Mouse (Mus musculus): Measurements from ENCODE around the gene Yeats2. TPM values are rescaled to one million over a fixed set of nuclear protein-coding genes. Genes with fewer than 3 reads are reported as not detected.
"Not testable (repeated sequence)": the region's sequence is repeated elsewhere in the genome, so short reads cannot be mapped to it uniquely, and the experiment has no call there.

The Yeats2 gene
- total and polyA plus RNA-seq, 2 experiments, result 7.1 to 7.7 TPM

DNA sequence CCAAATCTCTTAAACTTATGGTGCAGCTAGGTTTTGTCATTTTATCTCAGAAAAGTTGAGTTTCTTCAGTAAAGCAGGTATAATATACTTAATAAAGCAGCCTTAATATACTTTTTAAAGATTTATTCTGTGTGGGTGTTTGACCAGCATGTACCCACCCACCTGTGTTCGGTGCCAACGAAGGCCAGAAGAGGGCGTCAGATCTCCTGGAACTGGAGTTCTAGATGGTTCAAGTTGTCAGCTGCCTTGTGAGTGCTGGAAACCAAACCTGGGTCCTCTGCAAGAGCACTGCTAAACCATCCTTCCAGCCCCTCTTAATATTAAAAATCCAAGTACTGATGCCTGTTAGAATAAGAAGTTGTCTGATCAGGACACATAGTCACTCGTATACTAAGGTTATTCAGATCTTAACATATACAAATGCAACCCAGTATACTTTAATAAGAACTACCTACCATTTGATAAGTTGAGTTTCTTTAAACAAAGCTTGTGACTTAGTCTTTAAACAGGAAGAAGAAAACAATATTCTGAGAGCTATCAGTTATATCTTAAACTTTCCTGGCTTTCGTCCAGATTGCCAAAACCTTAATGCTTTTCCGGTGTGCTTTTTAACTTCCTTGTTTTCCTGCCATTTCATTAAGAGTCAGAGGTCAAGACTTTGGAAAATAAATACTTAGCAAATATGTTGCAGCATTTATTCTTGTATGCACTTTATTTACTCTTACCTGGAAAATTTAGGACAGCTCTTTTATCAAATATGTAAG, 41.8 kb upstream of the Yeats2 start:
- no peak overlapping the region for H3K4me3 ChIP-seq (ENCODE audit: insufficient read depth, low read depth, low read length)
- no peak overlapping the region for H3K9ac ChIP-seq (ENCODE audit: low read depth, low read length)
- H3K4me1 ChIP-seq (ENCODE audit: control insufficient read depth, insufficient read depth, low read length), result peaks cover 6% of the 10 kb centered on the region; the same call in 1 of the 2 replicates
- peaks cover 17% of the 10 kb centered on the region; the same call in 1 of the 2 replicates for H3K79me2 ChIP-seq (ENCODE audit: control insufficient read depth, insufficient read depth, low read length)
- 59% methylated on average over 6 of the region's 6 CpGs for WGBS
- H3K27me3 ChIP-seq (ENCODE audit: control insufficient read depth, insufficient read depth, low read length), result no peaks in the 10 kb centered on the region
- H3K36me3 ChIP-seq (ENCODE audit: control insufficient read depth, insufficient read depth, low read length), result peaks cover 14% of the 10 kb centered on the region
- TF ChIP-seq CTCF (IDR thresholded peaks at IDR 0.05; ENCODE audit: low read depth, low read length) (0 out of 2 replicates have a peak, but pooled peaks have one; percentile 27), POLR2A (IDR thresholded peaks at IDR 0.05; ENCODE audit: extremely low read depth, insufficient read depth, low read length) (no peak)
- H3K27ac ChIP-seq (replicated peaks; ENCODE audit: insufficient read depth, low read depth, low read length), result peak overlapping the region; percentile 47
- DNase-seq (ENCODE audit: extremely low read depth, low read depth, low spot score), result peak; percentile 46

- TF ChIP-seq POLR2A (IDR thresholded peaks at IDR 0.05; ENCODE audit: extremely low read depth, insufficient read depth, low read length) (no peak), CTCF (IDR thresholded peaks at IDR 0.05; ENCODE audit: low read depth, low read length) (no peak)
- DNase-seq (ENCODE audit: extremely low read depth, low read depth, low spot score), result no peak
- H3K27ac ChIP-seq (replicated peaks; ENCODE audit: insufficient read depth, low read depth, low read length), result no peak overlapping the region
- 93% methylated on average over 8 of the region's 8 CpGs for WGBS
- H3K4me3 ChIP-seq (ENCODE audit: insufficient read depth, low read depth, low read length), result no peak overlapping the region
- no peaks in the 10 kb centered on the region for H3K27me3 ChIP-seq (ENCODE audit: control insufficient read depth, insufficient read depth, low read length)
- H3K79me2 ChIP-seq (ENCODE audit: control insufficient read depth, insufficient read depth, low read length), result peaks cover 38% of the 10 kb centered on the region; the same call in 1 of the 2 replicates
- peaks cover 7% of the 10 kb centered on the region for H3K4me1 ChIP-seq (ENCODE audit: control insufficient read depth, insufficient read depth, low read length)
- H3K36me3 ChIP-seq (ENCODE audit: control insufficient read depth, insufficient read depth, low read length), result peaks cover 60% of the 10 kb centered on the region
- no peak overlapping the region for H3K9ac ChIP-seq (ENCODE audit: low read depth, low read length)
Measured at GRCm38 (mm10) chr16:20106996-20107395, 33.9 kb upstream of the Yeats2 start.

DNA sequence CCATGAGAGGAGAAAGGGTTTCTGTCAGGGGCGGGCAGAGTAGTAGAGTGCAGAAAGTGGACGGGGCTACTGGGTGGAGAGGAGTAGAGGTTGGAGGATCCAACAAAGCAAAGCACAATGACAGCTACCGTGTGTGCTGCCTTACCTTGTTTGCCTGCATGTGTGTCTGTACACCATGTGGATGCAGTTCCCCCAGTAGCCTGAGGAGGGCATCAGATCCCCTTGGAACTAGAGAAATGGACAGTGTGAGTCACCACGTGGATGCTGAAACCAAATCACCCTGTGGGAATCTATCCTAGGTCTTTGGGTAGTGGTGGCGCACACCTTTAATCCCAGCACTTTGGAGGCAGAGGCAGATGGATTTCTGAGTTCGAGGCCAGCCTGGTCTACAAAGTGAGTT, 31.9 kb upstream of the Yeats2 start:
- Histone ChIP-seq H3K9ac (ENCODE audit: low read depth, low read length) (no peak overlapping the region), H3K27ac (replicated peaks; ENCODE audit: insufficient read depth, low read depth, low read length) (no peak overlapping the region), H3K36me3 (ENCODE audit: control insufficient read depth, insufficient read depth, low read length) (peaks cover 58% of the 10 kb centered on the region), H3K4me3 (ENCODE audit: insufficient read depth, low read depth, low read length) (no peak overlapping the region), H3K27me3 (ENCODE audit: control insufficient read depth, insufficient read depth, low read length) (no peaks in the 10 kb centered on the region), H3K4me1 (ENCODE audit: control insufficient read depth, insufficient read depth, low read length) (peaks cover 7% of the 10 kb centered on the region), H3K79me2 (ENCODE audit: control insufficient read depth, insufficient read depth, low read length) (peaks cover 29% of the 10 kb centered on the region; the same call in 1 of the 2 replicates)
- no peak for DNase-seq (ENCODE audit: extremely low read depth, low read depth, low spot score)
- TF ChIP-seq CTCF (IDR thresholded peaks at IDR 0.05; ENCODE audit: low read depth, low read length) (peak; percentile 23; the same call in 1 of the 2 replicates), POLR2A (IDR thresholded peaks at IDR 0.05; ENCODE audit: extremely low read depth, insufficient read depth, low read length) (no peak)
- WGBS, result 96% methylated on average over 6 of the region's 6 CpGs

- Histone ChIP-seq H3K4me3 (ENCODE audit: insufficient read depth, low read depth, low read length) (no peak overlapping the region), H3K79me2 (ENCODE audit: control insufficient read depth, insufficient read depth, low read length) (peaks cover 12% of the 10 kb centered on the region; the same call in 1 of the 2 replicates), H3K27ac (replicated peaks; ENCODE audit: insufficient read depth, low read depth, low read length) (no peak overlapping the region), H3K27me3 (ENCODE audit: control insufficient read depth, insufficient read depth, low read length) (no peaks in the 10 kb centered on the region), H3K36me3 (ENCODE audit: control insufficient read depth, insufficient read depth, low read length) (peaks cover 69% of the 10 kb centered on the region), H3K4me1 (ENCODE audit: control insufficient read depth, insufficient read depth, low read length) (peaks cover 7% of the 10 kb centered on the region), H3K9ac (ENCODE audit: low read depth, low read length) (no peak overlapping the region)
- no peak for DNase-seq (ENCODE audit: extremely low read depth, low read depth, low spot score)
- WGBS, result 52% methylated on average over 2 of the region's 2 CpGs
- no peak for TF ChIP-seq POLR2A (IDR thresholded peaks at IDR 0.05; ENCODE audit: extremely low read depth, insufficient read depth, low read length)
- TF ChIP-seq CTCF (IDR thresholded peaks at IDR 0.05; ENCODE audit: low read depth, low read length), result no peak
Measured at GRCm38 (mm10) chr16:20112649-20113048, 28.2 kb upstream of the Yeats2 start.

GRCm38 (mm10) chr16:20116069-20116468, 24.8 kb upstream of the Yeats2 start:
- Histone ChIP-seq H3K9ac (ENCODE audit: low read depth, low read length) (no peak overlapping the region), H3K79me2 (ENCODE audit: control insufficient read depth, insufficient read depth, low read length) (peaks cover 8% of the 10 kb centered on the region; the same call in 1 of the 2 replicates), H3K4me1 (ENCODE audit: control insufficient read depth, insufficient read depth, low read length) (no peaks in the 10 kb centered on the region; the same call in 1 of the 2 replicates), H3K27ac (replicated peaks; ENCODE audit: insufficient read depth, low read depth, low read length) (no peak overlapping the region), H3K27me3 (ENCODE audit: control insufficient read depth, insufficient read depth, low read length) (no peaks in the 10 kb centered on the region), H3K4me3 (ENCODE audit: insufficient read depth, low read depth, low read length) (no peak overlapping the region), H3K36me3 (ENCODE audit: control insufficient read depth, insufficient read depth, low read length) (peaks cover 68% of the 10 kb centered on the region)
- TF ChIP-seq CTCF (IDR thresholded peaks at IDR 0.05; ENCODE audit: low read depth, low read length) (no peak), POLR2A (IDR thresholded peaks at IDR 0.05; ENCODE audit: extremely low read depth, insufficient read depth, low read length) (no peak)
- 48% methylated on average over 4 of the region's 4 CpGs for WGBS
- DNase-seq (ENCODE audit: extremely low read depth, low read depth, low spot score), result no peak

- not testable (repeated sequence) for H3K27ac ChIP-seq (replicated peaks; ENCODE audit: insufficient read depth, low read depth, low read length); H3K27me3 ChIP-seq (ENCODE audit: control insufficient read depth, insufficient read depth, low read length); H3K4me1 ChIP-seq (ENCODE audit: control insufficient read depth, insufficient read depth, low read length); DNase-seq (ENCODE audit: extremely low read depth, low read depth, low spot score); H3K79me2 ChIP-seq (ENCODE audit: control insufficient read depth, insufficient read depth, low read length); H3K4me3 ChIP-seq (ENCODE audit: insufficient read depth, low read depth, low read length); H3K9ac ChIP-seq (ENCODE audit: low read depth, low read length)
- peaks cover 40% of the 10 kb centered on the region for H3K36me3 ChIP-seq (ENCODE audit: control insufficient read depth, insufficient read depth, low read length)
- 79% methylated on average over 10 of the region's 10 CpGs for WGBS
Measured at GRCm38 (mm10) chr16:20126319-20126883, 14.5 kb upstream of the Yeats2 start.

All from liver, adult 2 months (tissue).